Mouse (Mus musculus) lung, adult 2 months (tissue): ENCODE measurements around the gene Gm20388.

Experiments used
- CTCF ChIP-seq: fragments of 200-500 bp; IDR thresholded peaks from 2 replicates; pipeline ENCODE4 v1.5.1; 2011; ENCODE audit warnings: mild to moderate bottlenecking, low read length, control low read depth; ENCODE audit not compliant: insufficient read depth
- POLR2A ChIP-seq: fragments of 200-500 bp; IDR thresholded peaks from 2 replicates; pipeline ENCODE4 v1.6.1; 2011; ENCODE audit warnings: low read depth, mild to moderate bottlenecking, control low read depth, low read length, borderline replicate concordance; ENCODE audit errors: extremely low read depth

- no peak for TF ChIP-seq POLR2A
- no peak for TF ChIP-seq CTCF
These were observed 2015.6 kb downstream of the Gm20388 start for GRCm38 (mm10) chr8:121926266-121926665.
